Mouse (Mus musculus): ENCODE results near the gene Agbl4. TPM values are rescaled to one million over a fixed set of nuclear protein-coding genes. Genes with fewer than 3 reads are reported as not detected.

Gene Agbl4
- polyA plus RNA-seq, 1 experiment: 79.8 TPM

- TF ChIP-seq POLR2A (IDR thresholded peaks at IDR 0.05; ENCODE audit: control insufficient read depth, low read depth, low read length) (no peak), CTCF (IDR thresholded peaks at IDR 0.05; ENCODE audit: control insufficient read depth, insufficient read depth, insufficient replicate concordance, low read depth, low read length) (no peak)
- no peaks in the 10 kb centered on the region for H3K36me3 ChIP-seq (ENCODE audit: control insufficient read depth, insufficient read depth, low read length)
- no peaks in the 10 kb centered on the region for H3K27me3 ChIP-seq (ENCODE audit: control insufficient read depth, insufficient read depth, low read length)
- H3K27ac ChIP-seq (ENCODE audit: control insufficient read depth, insufficient read depth, low read depth, low read length): no peak overlapping the region
- H3K4me1 ChIP-seq (ENCODE audit: control insufficient read depth, insufficient read depth, low read length): no peaks in the 10 kb centered on the region
- H3K4me3 ChIP-seq (ENCODE audit: control insufficient read depth, low read depth, low read length): no peak overlapping the region
These were observed 1089.9 kb downstream of the Agbl4 start for GRCm38 (mm10) chr4:111487233-111487843.

DNA sequence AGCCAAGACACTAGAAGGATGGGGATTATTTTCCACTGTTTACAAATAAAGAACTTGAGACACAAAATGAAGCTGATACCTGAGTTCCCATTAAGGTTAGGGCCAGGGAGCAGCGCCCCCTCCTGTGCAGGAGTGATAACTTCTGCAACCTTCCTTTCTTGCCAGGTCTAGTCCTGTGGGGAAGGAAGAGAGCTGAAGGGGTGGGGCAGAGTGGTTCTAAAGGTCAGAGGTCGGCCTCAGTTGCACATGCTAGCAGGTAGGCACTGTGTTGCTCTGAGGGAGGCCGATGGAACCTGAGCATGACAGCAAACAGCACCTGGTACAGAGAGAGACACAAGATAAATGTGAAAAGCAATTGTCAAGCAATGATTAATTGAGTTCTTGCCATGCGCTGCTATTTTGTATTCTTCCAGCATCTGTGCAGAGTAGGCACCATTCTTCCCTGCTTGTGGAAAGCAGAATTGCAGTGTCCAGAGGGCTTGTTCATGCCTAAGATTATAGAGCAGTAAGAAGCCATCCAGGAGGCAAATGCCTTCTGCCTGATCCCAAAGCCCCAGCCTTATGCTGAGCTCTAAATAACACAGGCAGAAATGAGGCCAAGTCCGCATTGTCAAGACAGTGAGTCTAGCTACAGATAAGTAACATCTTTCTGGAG lies 1096.4 kb downstream of the Agbl4 start:
- no peak overlapping the region for H3K4me3 ChIP-seq (ENCODE audit: control insufficient read depth, low read depth, low read length)
- TF ChIP-seq POLR2A (IDR thresholded peaks at IDR 0.05; ENCODE audit: control insufficient read depth, low read depth, low read length): no peak
- 0 out of 2 replicates have a peak, but pooled peaks have one; percentile 25 for TF ChIP-seq CTCF (IDR thresholded peaks at IDR 0.05; ENCODE audit: control insufficient read depth, insufficient read depth, insufficient replicate concordance, low read depth, low read length)
- H3K4me1 ChIP-seq (ENCODE audit: control insufficient read depth, insufficient read depth, low read length): no peaks in the 10 kb centered on the region
- no peaks in the 10 kb centered on the region for H3K27me3 ChIP-seq (ENCODE audit: control insufficient read depth, insufficient read depth, low read length)
- H3K36me3 ChIP-seq (ENCODE audit: control insufficient read depth, insufficient read depth, low read length): no peaks in the 10 kb centered on the region
- no peak overlapping the region for H3K27ac ChIP-seq (ENCODE audit: control insufficient read depth, insufficient read depth, low read depth, low read length)

- H3K4me1 ChIP-seq (ENCODE audit: control insufficient read depth, insufficient read depth, low read length): no peaks in the 10 kb centered on the region
- no peak overlapping the region for H3K27ac ChIP-seq (ENCODE audit: control insufficient read depth, insufficient read depth, low read depth, low read length)
- no peaks in the 10 kb centered on the region for H3K36me3 ChIP-seq (ENCODE audit: control insufficient read depth, insufficient read depth, low read length)
- no peak overlapping the region for H3K4me3 ChIP-seq (ENCODE audit: control insufficient read depth, low read depth, low read length)
- H3K27me3 ChIP-seq (ENCODE audit: control insufficient read depth, insufficient read depth, low read length): no peaks in the 10 kb centered on the region
- TF ChIP-seq POLR2A (IDR thresholded peaks at IDR 0.05; ENCODE audit: control insufficient read depth, low read depth, low read length) (no peak), CTCF (IDR thresholded peaks at IDR 0.05; ENCODE audit: control insufficient read depth, insufficient read depth, insufficient replicate concordance, low read depth, low read length) (peak; percentile 61; the same call in 1 of the 2 replicates)
These were observed 1098.5 kb downstream of the Agbl4 start for GRCm38 (mm10) chr4:111495949-111496348.

DNA sequence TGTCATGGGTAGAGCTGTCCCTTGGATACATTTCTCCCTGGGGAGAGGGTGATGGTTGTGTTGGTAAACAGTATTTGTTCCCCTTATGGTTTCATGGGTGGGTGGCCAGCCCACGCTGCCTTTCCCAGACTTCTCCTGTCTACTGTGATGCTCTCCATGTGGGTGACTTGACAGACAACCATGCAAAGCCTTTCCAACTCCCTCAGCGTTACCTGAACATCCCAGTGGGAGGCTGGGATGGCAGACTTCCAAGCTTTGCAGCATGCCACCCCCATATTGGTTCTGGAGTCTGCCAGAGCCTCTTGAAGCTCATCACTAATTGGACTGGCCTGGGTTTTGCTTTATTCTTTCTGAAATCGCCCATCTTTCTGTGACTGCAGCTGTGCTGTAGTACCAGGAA lies 1101.3 kb downstream of the Agbl4 start:
- H3K4me3 ChIP-seq (ENCODE audit: control insufficient read depth, low read depth, low read length): no peak overlapping the region
- no peak overlapping the region for H3K27ac ChIP-seq (ENCODE audit: control insufficient read depth, insufficient read depth, low read depth, low read length)
- H3K36me3 ChIP-seq (ENCODE audit: control insufficient read depth, insufficient read depth, low read length): no peaks in the 10 kb centered on the region
- H3K4me1 ChIP-seq (ENCODE audit: control insufficient read depth, insufficient read depth, low read length): no peaks in the 10 kb centered on the region
- TF ChIP-seq CTCF (IDR thresholded peaks at IDR 0.05; ENCODE audit: control insufficient read depth, insufficient read depth, insufficient replicate concordance, low read depth, low read length) (no peak), POLR2A (IDR thresholded peaks at IDR 0.05; ENCODE audit: control insufficient read depth, low read depth, low read length) (no peak)
- H3K27me3 ChIP-seq (ENCODE audit: control insufficient read depth, insufficient read depth, low read length): no peaks in the 10 kb centered on the region

DNA sequence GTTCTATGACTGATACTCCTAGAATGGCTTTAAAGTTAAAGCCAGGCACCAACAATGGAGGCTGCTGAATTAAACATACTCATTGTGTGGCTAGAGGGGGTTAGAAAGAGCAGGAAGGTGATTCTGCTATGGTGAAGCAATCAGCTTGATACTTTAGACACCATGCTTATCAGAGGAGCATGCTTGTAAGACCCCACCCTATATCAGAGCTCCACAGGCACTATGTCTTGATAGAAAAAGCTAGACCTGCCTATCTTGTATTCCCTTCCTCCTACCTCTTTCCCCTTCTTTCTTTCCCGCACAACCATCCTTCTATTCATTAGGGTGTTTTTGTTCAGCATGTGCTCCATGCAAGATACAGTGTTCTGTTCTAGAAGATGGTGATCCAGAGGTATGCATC lies 1104.0 kb downstream of the Agbl4 start:
- no peaks in the 10 kb centered on the region for H3K4me1 ChIP-seq (ENCODE audit: control insufficient read depth, insufficient read depth, low read length)
- H3K36me3 ChIP-seq (ENCODE audit: control insufficient read depth, insufficient read depth, low read length): no peaks in the 10 kb centered on the region
- H3K27me3 ChIP-seq (ENCODE audit: control insufficient read depth, insufficient read depth, low read length): no peaks in the 10 kb centered on the region
- TF ChIP-seq CTCF (IDR thresholded peaks at IDR 0.05; ENCODE audit: control insufficient read depth, insufficient read depth, insufficient replicate concordance, low read depth, low read length) (no peak), POLR2A (IDR thresholded peaks at IDR 0.05; ENCODE audit: control insufficient read depth, low read depth, low read length) (no peak)
- no peak overlapping the region for H3K4me3 ChIP-seq (ENCODE audit: control insufficient read depth, low read depth, low read length)
- no peak overlapping the region for H3K27ac ChIP-seq (ENCODE audit: control insufficient read depth, insufficient read depth, low read depth, low read length)

DNA sequence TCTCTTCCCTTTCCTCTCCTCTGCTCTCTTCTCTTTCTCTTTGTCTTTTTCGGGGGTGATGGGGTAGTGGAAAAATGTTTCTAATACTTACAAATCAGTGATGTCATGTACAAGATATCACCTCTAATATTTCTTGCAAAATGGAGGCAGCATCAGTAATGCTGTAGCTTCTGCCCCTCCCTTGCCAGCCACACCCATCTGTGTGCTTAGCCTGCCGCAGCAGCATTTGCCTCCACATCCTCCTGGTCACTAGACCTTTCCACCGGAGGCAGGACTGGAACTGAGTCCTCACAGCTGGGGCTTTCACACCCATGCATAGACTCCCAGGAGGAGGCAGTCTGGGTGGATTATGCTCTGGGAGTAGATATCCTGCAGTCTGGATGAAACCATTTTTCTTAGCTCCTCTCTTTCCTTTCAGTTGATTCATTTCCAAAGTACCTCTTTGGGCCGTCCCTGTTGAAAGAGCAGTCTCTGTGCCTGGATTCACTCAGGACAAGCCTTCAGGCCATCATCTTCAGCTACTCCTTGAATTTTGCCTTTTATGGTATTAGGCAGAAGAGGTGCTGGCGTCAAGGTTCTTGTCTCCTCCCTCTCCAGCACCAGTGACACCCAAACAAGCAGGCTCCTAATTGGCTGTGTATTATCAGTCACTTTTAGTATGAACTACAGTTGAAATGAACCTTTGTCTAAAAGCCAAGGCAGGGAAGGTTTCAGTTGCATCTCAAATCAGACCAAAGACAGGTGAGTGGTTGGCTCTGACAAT lies 1105.7 kb downstream of the Agbl4 start:
- Histone ChIP-seq H3K27ac (ENCODE audit: control insufficient read depth, insufficient read depth, low read depth, low read length) (no peak overlapping the region), H3K36me3 (ENCODE audit: control insufficient read depth, insufficient read depth, low read length) (no peaks in the 10 kb centered on the region), H3K27me3 (ENCODE audit: control insufficient read depth, insufficient read depth, low read length) (no peaks in the 10 kb centered on the region), H3K4me1 (ENCODE audit: control insufficient read depth, insufficient read depth, low read length) (no peaks in the 10 kb centered on the region), H3K4me3 (ENCODE audit: control insufficient read depth, low read depth, low read length) (no peak overlapping the region)
- TF ChIP-seq POLR2A (IDR thresholded peaks at IDR 0.05; ENCODE audit: control insufficient read depth, low read depth, low read length) (no peak), CTCF (IDR thresholded peaks at IDR 0.05; ENCODE audit: control insufficient read depth, insufficient read depth, insufficient replicate concordance, low read depth, low read length) (no peak)

GRCm38 (mm10) chr4:111504952-111505351 lies 1107.5 kb downstream of the Agbl4 start:
- TF ChIP-seq CTCF (IDR thresholded peaks at IDR 0.05; ENCODE audit: control insufficient read depth, insufficient read depth, insufficient replicate concordance, low read depth, low read length) (no peak), POLR2A (IDR thresholded peaks at IDR 0.05; ENCODE audit: control insufficient read depth, low read depth, low read length) (no peak)
- Histone ChIP-seq H3K27ac (ENCODE audit: control insufficient read depth, insufficient read depth, low read depth, low read length) (no peak overlapping the region), H3K4me3 (ENCODE audit: control insufficient read depth, low read depth, low read length) (no peak overlapping the region), H3K4me1 (ENCODE audit: control insufficient read depth, insufficient read depth, low read length) (no peaks in the 10 kb centered on the region), H3K27me3 (ENCODE audit: control insufficient read depth, insufficient read depth, low read length) (no peaks in the 10 kb centered on the region), H3K36me3 (ENCODE audit: control insufficient read depth, insufficient read depth, low read length) (no peaks in the 10 kb centered on the region)

Measured in testis, adult 2 months (tissue).